In genomic region chr1:93825105-93825674, GRCm38 (mm10) we compare ENCODE assay signal across 8 mouse cellular contexts. TPM values are rescaled to one million over a fixed set of nuclear protein-coding genes. Genes with fewer than 3 reads are reported as not detected.
DNase-seq lines count a peak whose midpoint lies in the region; ATAC-seq and TF ChIP-seq lines count a peak whose summit lies in the region.

No protein-coding gene starts in this region.

- ATAC-seq in common myeloid progenitor, adult 5-6 weeks (replicated peaks; ENCODE audit: low read depth, poor library complexity, severe bottlenecking) = peak; percentile 87
- ATAC-seq in hindbrain, postnatal 0 days = peak; percentile 95
- ATAC-seq in megakaryocyte, adult 5-6 weeks (ENCODE audit: poor library complexity, severe bottlenecking) = peak; percentile 88

- under 1% methylated on average over 30 of the region's 30 CpGs for WGBS in hindbrain, postnatal 0 days

- peak overlapping the region; percentile 67 for H3K9ac ChIP-seq in hindbrain, postnatal 0 days (replicated peaks; ENCODE audit: low read length)

- H3K4me2 ChIP-seq in hindbrain, postnatal 0 days (ENCODE audit: low read depth, low read length) = peak overlapping the region; percentile 75

- no peaks in the 10 kb centered on the region for H3K9me3 ChIP-seq in hindbrain, postnatal 0 days (ENCODE audit: low read length)

- H3K4me1 ChIP-seq in hindbrain, postnatal 0 days (ENCODE audit: insufficient read depth, low read length) = peaks cover 11% of the 10 kb centered on the region; the same call in 1 of the 2 replicates

- peak; percentile 34 for TF ChIP-seq CTCF in gastrocnemius, adult 2 months (IDR thresholded peaks at IDR 0.05)
- peak; percentile 58 for TF ChIP-seq CTCF in hindbrain, postnatal 0 days (IDR thresholded peaks at IDR 0.05; ENCODE audit: low read depth)
- TF ChIP-seq CTCF in left cerebral cortex, adult 2 months (IDR thresholded peaks at IDR 0.05) = no peak; the same call in 1 of the 2 replicates

- H3K4me3 ChIP-seq in gastrocnemius, adult 2 months = peak overlapping the region; percentile 77
- H3K4me3 ChIP-seq in hindbrain, postnatal 0 days (ENCODE audit: low read length) = peak overlapping the region; percentile 52
- H3K4me3 ChIP-seq in left cerebral cortex, adult 2 months = peak overlapping the region; percentile 65

- no peaks in the 10 kb centered on the region for H3K27me3 ChIP-seq in hindbrain, postnatal 0 days (ENCODE audit: insufficient read depth, low read length)

- DNase-seq in ZHBTc4 (ENCODE audit: low read depth, low spot score) = peak; percentile 98
- peak; percentile 96 for DNase-seq in gastrocnemius, adult 2 months
- DNase-seq in hindbrain, postnatal 0 days (ENCODE audit: low spot score) = peak; percentile 98
- peak; percentile 94 to 95 for DNase-seq in left cerebral cortex, adult 2 months (ENCODE audit: extremely low spot score in 1 of 2, low spot score in 2 of 2)
- DNase-seq in right cerebral cortex, adult 2 months (ENCODE audit: low spot score in 2 of 2) = peak; percentile 97 to 99
- peak; percentile 94 for DNase-seq in urinary bladder, postnatal 14 days (ENCODE audit: low spot score)

- intact Hi-C loops in gastrocnemius, adult 2 months (cut with DNase I) = no loop called here
- intact Hi-C loops in left cerebral cortex, adult 2 months (cut with DNase I) = no loop called here

- peak overlapping the region; percentile 100 for H3K27ac ChIP-seq in gastrocnemius, adult 2 months
- H3K27ac ChIP-seq in hindbrain, postnatal 0 days = peak overlapping the region; percentile 95
- H3K27ac ChIP-seq in left cerebral cortex, adult 2 months = peak overlapping the region; percentile 100

- H3K36me3 ChIP-seq in hindbrain, postnatal 0 days (ENCODE audit: insufficient read depth, low read length) = no peaks in the 10 kb centered on the region; the same call in 1 of the 2 replicates

RNA-seq across cellular contexts. Expression of gene D2hgdh, which starts 0.5 kb away (rescaled TPM):
- 17.0 and 19.1 TPM in 2 replicates for total RNA-seq in common myeloid progenitor, adult 5-6 weeks (2017)
- total RNA-seq in gastrocnemius, adult 2 months (2021) = 10 to 100 TPM; 21.7 to 22.9 TPM
- total RNA-seq in hindbrain, postnatal 0 days (2014; rRNA removed) = 13.6 and 23.6 TPM in 2 replicates
- polyA plus RNA-seq in hindbrain, postnatal 0 days (2015; fragmentation: Nextera tagmentation; extraction: Ambion mirVana) = 12.0 and 13.0 TPM in 2 replicates
- total RNA-seq in left cerebral cortex, adult 2 months (2021) = 10 to 100 TPM; 12.6 to 14.2 TPM
- 10.8 and 12.4 TPM in 2 replicates for total RNA-seq in megakaryocyte, adult 5-6 weeks (2015)
- total RNA-seq in megakaryocyte, adult 5-6 weeks (2017) = 13.2 and 15.2 TPM in 2 replicates

RNA-seq across cellular contexts. Expression of gene Ing5, which starts 21.4 kb away (rescaled TPM):
- total RNA-seq in common myeloid progenitor, adult 5-6 weeks (2017) = 38.1 and 42.1 TPM in 2 replicates
- 1 to 10 TPM; 3.6 to 5.8 TPM for total RNA-seq in gastrocnemius, adult 2 months (2021)
- total RNA-seq in hindbrain, postnatal 0 days (2014; rRNA removed) = 9.4 and 9.9 TPM in 2 replicates
- polyA plus RNA-seq in hindbrain, postnatal 0 days (2015; fragmentation: Nextera tagmentation; extraction: Ambion mirVana) = 7.0 and 7.1 TPM in 2 replicates
- 10 to 100 TPM; 12.8 to 15.2 TPM for total RNA-seq in left cerebral cortex, adult 2 months (2021)
- total RNA-seq in megakaryocyte, adult 5-6 weeks (2015) = 8.3 and 11.1 TPM in 2 replicates
- total RNA-seq in megakaryocyte, adult 5-6 weeks (2017) = 22.1 and 26.3 TPM in 2 replicates

RNA-seq across cellular contexts. Expression of gene Dtymk, which starts 23.5 kb away (rescaled TPM):
- 249 and 271 TPM in 2 replicates for total RNA-seq in common myeloid progenitor, adult 5-6 weeks (2017)
- 10 to 100 TPM; 14.1 to 18.6 TPM for total RNA-seq in gastrocnemius, adult 2 months (2021)
- total RNA-seq in hindbrain, postnatal 0 days (2014; rRNA removed) = 74.4 and 76.0 TPM in 2 replicates
- 129 and 136 TPM in 2 replicates for polyA plus RNA-seq in hindbrain, postnatal 0 days (2015; fragmentation: Nextera tagmentation; extraction: Ambion mirVana)
- 10 to 100 TPM; 50.8 to 52.5 TPM for total RNA-seq in left cerebral cortex, adult 2 months (2021)
- 89.6 and 94.6 TPM in 2 replicates for total RNA-seq in megakaryocyte, adult 5-6 weeks (2015)
- 78.7 and 94.6 TPM in 2 replicates for total RNA-seq in megakaryocyte, adult 5-6 weeks (2017)

RNA-seq across cellular contexts. Expression of gene Gal3st2, which starts 35.9 kb away (rescaled TPM):
- not detected in 2 replicates for total RNA-seq in common myeloid progenitor, adult 5-6 weeks (2017)
- total RNA-seq in gastrocnemius, adult 2 months (2021) = not detected
- total RNA-seq in hindbrain, postnatal 0 days (2014; rRNA removed) = not detected in 2 replicates
- polyA plus RNA-seq in hindbrain, postnatal 0 days (2015; fragmentation: Nextera tagmentation; extraction: Ambion mirVana) = 0.06 TPM in 1 of 2 replicates, not detected in the other
- under 1 TPM in 1 of 2 experiments, not detected in 1; 0.16 TPM for total RNA-seq in left cerebral cortex, adult 2 months (2021)
- total RNA-seq in megakaryocyte, adult 5-6 weeks (2015) = not detected in 2 replicates
- total RNA-seq in megakaryocyte, adult 5-6 weeks (2017) = not detected in 2 replicates

Comparison
In these comparisons a context has a peak if more than half of its experiments do, and no peak if none do; other contexts are left out.
1. Peak in every context shown above with its lines: DNase-seq, ATAC-seq, H3K4me3 ChIP-seq and H3K27ac ChIP-seq.